Mouse (Mus musculus): Measurements from ENCODE around the gene Icam2. TPM values are rescaled to one million over a fixed set of nuclear protein-coding genes. Genes with fewer than 3 reads are reported as not detected.

Icam2 gene
- polyA plus RNA-seq, 1 experiment from 2014 or later = 41.6 TPM

DNA sequence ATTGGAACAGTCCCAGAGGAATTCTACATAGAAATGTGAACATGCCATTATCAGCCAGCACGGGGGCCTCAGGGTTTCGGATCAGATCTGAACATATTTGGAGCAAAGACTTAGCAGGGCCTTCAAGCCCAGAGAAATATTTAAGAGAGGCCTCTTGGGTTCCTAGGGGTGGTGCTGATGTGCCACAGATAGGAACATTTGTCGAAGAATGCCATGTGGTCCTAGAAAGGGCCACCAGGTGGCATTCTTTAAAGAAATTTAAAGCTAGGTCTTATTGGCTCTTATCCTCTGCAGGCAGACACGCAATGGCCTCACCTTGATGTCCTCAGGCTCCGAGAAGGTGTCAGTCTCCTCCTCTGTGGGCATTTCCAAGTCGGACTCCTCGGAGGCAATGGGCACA lies 58.2 kb downstream of the Icam2 start:
- Histone ChIP-seq H3K4me3 (ENCODE audit: low read depth, low read length) (no peak overlapping the region), H3K36me3 (ENCODE audit: control insufficient read depth, insufficient read depth, low read length) (no peaks in the 10 kb centered on the region), H3K9ac (ENCODE audit: low read length) (no peak overlapping the region), H3K4me2 (ENCODE audit: low read length) (no peak overlapping the region), H3K27ac (ENCODE audit: low read depth) (no peak overlapping the region), H3K4me1 (replicated peaks; ENCODE audit: control insufficient read depth, insufficient read depth, low read length) (0 out of 2 replicates have a peak, but pooled peaks cover 3% of the 10 kb centered on the region), H3K27me3 (replicated peaks; ENCODE audit: control insufficient read depth, insufficient read depth, low read length) (no peaks in the 10 kb centered on the region), H3K9me3 (ENCODE audit: control insufficient read depth, low read length) (no peaks in the 10 kb centered on the region)
- DNase-seq (ENCODE audit: low spot score) (no peak), ATAC-seq (replicated peaks; ENCODE audit: low FRiP score, low TSS enrichment, low read depth) (no peak)
- 52% methylated on average over 7 of the region's 7 CpGs for WGBS

DNA sequence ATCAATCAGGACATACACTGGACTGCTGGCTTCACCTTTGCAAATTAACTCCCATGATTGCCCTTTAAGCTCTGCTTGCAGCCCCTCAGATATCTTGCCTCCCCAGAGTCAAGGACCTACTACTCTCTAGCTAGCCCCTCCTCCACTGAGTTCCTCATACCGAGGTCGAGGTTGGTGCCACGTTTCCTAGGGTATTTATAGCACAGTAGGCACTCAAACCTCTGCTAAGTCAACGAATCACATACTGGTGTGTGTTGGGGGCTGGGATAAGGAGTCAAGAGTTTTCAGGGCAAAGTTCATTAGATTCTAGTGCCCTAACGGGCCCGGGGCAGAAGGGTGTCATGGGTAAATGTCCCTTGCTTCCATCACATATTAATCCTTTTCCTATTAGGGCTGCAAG lies 58.7 kb downstream of the Icam2 start:
- Histone ChIP-seq H3K36me3 (ENCODE audit: control insufficient read depth, insufficient read depth, low read length) (no peaks in the 10 kb centered on the region), H3K4me3 (ENCODE audit: low read depth, low read length) (no peak overlapping the region), H3K27me3 (replicated peaks; ENCODE audit: control insufficient read depth, insufficient read depth, low read length) (no peaks in the 10 kb centered on the region), H3K9me3 (ENCODE audit: control insufficient read depth, low read length) (no peaks in the 10 kb centered on the region), H3K27ac (ENCODE audit: low read depth) (no peak overlapping the region), H3K4me2 (ENCODE audit: low read length) (no peak overlapping the region), H3K4me1 (replicated peaks; ENCODE audit: control insufficient read depth, insufficient read depth, low read length) (0 out of 2 replicates have a peak, but pooled peaks cover 3% of the 10 kb centered on the region), H3K9ac (ENCODE audit: low read length) (no peak overlapping the region)
- ATAC-seq (replicated peaks; ENCODE audit: low FRiP score, low TSS enrichment, low read depth) = no peak
- 59% methylated on average over 6 of the region's 6 CpGs for WGBS
- DNase-seq (ENCODE audit: low spot score) = no peak

DNA sequence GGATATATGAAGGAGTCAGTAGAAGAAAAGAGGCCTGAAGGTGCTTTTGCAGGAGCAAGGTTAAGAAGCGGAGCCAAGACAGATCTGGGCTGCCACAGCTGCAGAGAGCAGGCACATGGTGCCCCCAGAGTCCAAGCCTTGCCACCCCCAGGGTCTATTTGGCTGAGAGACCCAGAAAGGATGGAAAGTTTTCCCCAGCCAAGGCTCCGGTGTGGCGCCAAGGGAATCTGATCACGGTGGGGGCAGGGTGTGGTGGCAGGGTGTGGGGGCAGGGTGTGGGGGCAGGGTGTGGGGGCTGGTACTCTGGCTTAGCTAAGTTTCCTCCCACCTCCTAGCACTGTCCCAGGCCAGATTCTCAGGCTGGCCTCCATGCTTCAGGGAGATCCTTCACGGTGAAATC lies 59.4 kb downstream of the Icam2 start:
- Histone ChIP-seq H3K36me3 (ENCODE audit: control insufficient read depth, insufficient read depth, low read length) (no peaks in the 10 kb centered on the region), H3K9me3 (ENCODE audit: control insufficient read depth, low read length) (no peaks in the 10 kb centered on the region), H3K4me3 (ENCODE audit: low read depth, low read length) (no peak overlapping the region), H3K27me3 (replicated peaks; ENCODE audit: control insufficient read depth, insufficient read depth, low read length) (no peaks in the 10 kb centered on the region), H3K4me2 (ENCODE audit: low read length) (no peak overlapping the region), H3K9ac (ENCODE audit: low read length) (no peak overlapping the region), H3K27ac (ENCODE audit: low read depth) (no peak overlapping the region), H3K4me1 (replicated peaks; ENCODE audit: control insufficient read depth, insufficient read depth, low read length) (0 out of 2 replicates have a peak, but pooled peaks cover 3% of the 10 kb centered on the region)
- WGBS = 57% methylated on average over 5 of the region's 5 CpGs
- ATAC-seq (replicated peaks; ENCODE audit: low FRiP score, low TSS enrichment, low read depth) (no peak), DNase-seq (ENCODE audit: low spot score) (no peak)

Other genes with a start within 250 kb of the Icam2 start
- not detected in 2 replicates for gene Gm10840, start 227.2 kb downstream of the Icam2 start, polyA plus RNA-seq (2014; fragmentation: Nextera tagmentation; extraction: Ambion mirVana)
- 129 and 153 TPM in 2 replicates for gene Limd2, start 227.2 kb downstream of the Icam2 start, polyA plus RNA-seq (2014; fragmentation: Nextera tagmentation; extraction: Ambion mirVana)
- gene Strada, start 185.9 kb downstream of the Icam2 start, polyA plus RNA-seq (2014; fragmentation: Nextera tagmentation; extraction: Ambion mirVana) = 20.6 and 25.1 TPM in 2 replicates
- 64.4 and 76.1 TPM in 2 replicates for gene Ccdc47, start 171.7 kb downstream of the Icam2 start, polyA plus RNA-seq (2014; fragmentation: Nextera tagmentation; extraction: Ambion mirVana)
- 66.5 and 80.8 TPM in 2 replicates for gene Ddx42, start 171.1 kb downstream of the Icam2 start, polyA plus RNA-seq (2014; fragmentation: Nextera tagmentation; extraction: Ambion mirVana)
- 65.1 and 69.9 TPM in 2 replicates for gene Ftsj3, start 132.0 kb downstream of the Icam2 start, polyA plus RNA-seq (2014; fragmentation: Nextera tagmentation; extraction: Ambion mirVana)
- 248 and 256 TPM in 2 replicates for gene Psmc5, start 131.9 kb downstream of the Icam2 start, polyA plus RNA-seq (2014; fragmentation: Nextera tagmentation; extraction: Ambion mirVana)
- 64.4 and 72.4 TPM in 2 replicates for gene Smarcd2, start 115.1 kb downstream of the Icam2 start, polyA plus RNA-seq (2014; fragmentation: Nextera tagmentation; extraction: Ambion mirVana)
- 0.16 and 0.26 TPM in 2 replicates for gene Tcam1, start 111.4 kb downstream of the Icam2 start, polyA plus RNA-seq (2014; fragmentation: Nextera tagmentation; extraction: Ambion mirVana)
- not detected in 2 replicates for gene Gh, start 86.2 kb downstream of the Icam2 start, polyA plus RNA-seq (2014; fragmentation: Nextera tagmentation; extraction: Ambion mirVana)
- 3.8 and 4.2 TPM in 2 replicates for gene Cd79b, start 73.3 kb downstream of the Icam2 start, polyA plus RNA-seq (2014; fragmentation: Nextera tagmentation; extraction: Ambion mirVana)
- 0.04 TPM in 1 of 2 replicates, not detected in the other for gene Scn4a, start 34.8 kb downstream of the Icam2 start, polyA plus RNA-seq (2014; fragmentation: Nextera tagmentation; extraction: Ambion mirVana)
- gene Prr29, start 22.6 kb downstream of the Icam2 start, polyA plus RNA-seq (2014; fragmentation: Nextera tagmentation; extraction: Ambion mirVana) = 0.60 and 0.74 TPM in 2 replicates
- 7.1 and 7.6 TPM in 2 replicates for gene Ern1, start 99.8 kb upstream of the Icam2 start, polyA plus RNA-seq (2014; fragmentation: Nextera tagmentation; extraction: Ambion mirVana)
- gene Tex2, start 225.3 kb upstream of the Icam2 start, polyA plus RNA-seq (2014; fragmentation: Nextera tagmentation; extraction: Ambion mirVana) = 8.9 and 11.6 TPM in 2 replicates